Mouse (Mus musculus) liver, adult 2 months (tissue): ENCODE data around the gene Nsl1. TPM values are rescaled to one million over a fixed set of nuclear protein-coding genes. Genes with fewer than 3 reads are reported as not detected.

Experiments
- DNase-seq: peaks from one replicate; pipeline ENCODE4 v3.0.0-alpha.2; 2011; ENCODE audit warnings: low read depth, low spot score; ENCODE audit errors: extremely low read depth
- H3K27ac ChIP-seq: fragments of 200-500 bp; replicated peaks from 2 replicates; pipeline ENCODE4 v1.5.1; 2012; ENCODE audit warnings: low read depth, mild to moderate bottlenecking, control low read depth, inconsistent platforms, low read length; ENCODE audit not compliant: insufficient read depth
- H3K27me3 ChIP-seq: fragments of 200-500 bp; 2 replicates; pipeline ENCODE4 v1.6.1; 2012; ENCODE audit warnings: mild to moderate bottlenecking, moderate library complexity, low read length, inconsistent platforms; ENCODE audit not compliant: control insufficient read depth, insufficient read depth
- H3K36me3 ChIP-seq: fragments of 200-500 bp; 2 replicates; pipeline ENCODE4 v1.6.1; 2012; ENCODE audit warnings: low read length, inconsistent platforms; ENCODE audit not compliant: control insufficient read depth, insufficient read depth
- H3K4me1 ChIP-seq: fragments of 200-500 bp; 2 replicates; pipeline ENCODE4 v1.6.1; 2011; ENCODE audit warnings: low read length; ENCODE audit not compliant: control insufficient read depth, insufficient read depth
- H3K4me3 ChIP-seq: fragments of 200-500 bp; 2 replicates; pipeline ENCODE4 v1.5.1; 2011; ENCODE audit warnings: low read depth, mild to moderate bottlenecking, control low read depth, low read length, moderate library complexity; ENCODE audit not compliant: insufficient read depth
- H3K79me2 ChIP-seq: fragments of 200-500 bp; 2 replicates; pipeline ENCODE4 v1.6.1; 2012; ENCODE audit warnings: inconsistent platforms, mild to moderate bottlenecking, low read length, moderate library complexity; ENCODE audit not compliant: control insufficient read depth, insufficient read depth
- H3K9ac ChIP-seq: fragments of 200-500 bp; 2 replicates; pipeline ENCODE4 v1.6.1; 2012; ENCODE audit warnings: low read depth, mild to moderate bottlenecking, control low read depth, inconsistent platforms, low read length
- CTCF ChIP-seq: fragments of 200-500 bp; IDR thresholded peaks from 2 replicates; pipeline ENCODE4 v1.5.1; 2011; ENCODE audit warnings: low read depth, low read length, control low read depth
- POLR2A ChIP-seq: fragments of 200-500 bp; IDR thresholded peaks from 2 replicates; pipeline ENCODE4 v1.6.1; 2011; ENCODE audit warnings: low read length, control low read depth; ENCODE audit not compliant: insufficient read depth; ENCODE audit errors: extremely low read depth
- whole genome bisulfite sequencing: fragments of 180-500 bp; shearing (Covaris S2); methylation state at CpG from one replicate; pipeline ENCODE4 v1.1.7; 2018; 5-methylcytosine and 5-hydroxymethylcytosine counted together
- polyA plus RNA-seq: library from polyadenylated mRNA; depleted of rRNA; stranded (reverse); fragments of >200 nt; gene quantifications from 2 replicates; pipeline ENCODE4 v1.2.3, GENCODE M21; 2012
- total RNA-seq: library from RNA; depleted of rRNA; stranded (reverse); fragments of >200 nt; gene quantifications from 2 replicates; pipeline ENCODE4 v1.2.3, GENCODE M21; 2014

The Nsl1 gene
- total and polyA plus RNA-seq, 2 experiments = 0.11 to 0.46 TPM

- H3K4me1 ChIP-seq = peaks cover 19% of the 10 kb centered on the region
- peak overlapping the region; percentile 54; the same call in 1 of the 2 replicates for H3K27ac ChIP-seq
- DNase-seq = peak; percentile 74
- H3K79me2 ChIP-seq = no peaks in the 10 kb centered on the region
- no peak overlapping the region for H3K4me3 ChIP-seq
- H3K36me3 ChIP-seq = no peaks in the 10 kb centered on the region
- no peaks in the 10 kb centered on the region for H3K27me3 ChIP-seq
- 39% methylated on average over 6 of the region's 6 CpGs for WGBS
- TF ChIP-seq POLR2A (no peak), CTCF (no peak)
- H3K9ac ChIP-seq = no peak overlapping the region
Measured at GRCm38 (mm10) chr1:191071613-191072012, 8.8 kb downstream of the Nsl1 start.

- no peak overlapping the region for H3K4me3 ChIP-seq
- H3K27me3 ChIP-seq = no peaks in the 10 kb centered on the region
- H3K79me2 ChIP-seq = no peaks in the 10 kb centered on the region
- 74% methylated on average over 16 of the region's 16 CpGs for WGBS
- no peak for TF ChIP-seq POLR2A
- no peak for TF ChIP-seq CTCF
- H3K9ac ChIP-seq = no peak overlapping the region
- peak overlapping the region; percentile 49 for H3K27ac ChIP-seq
- peaks cover 19% of the 10 kb centered on the region for H3K4me1 ChIP-seq
- no peak for DNase-seq
- no peaks in the 10 kb centered on the region for H3K36me3 ChIP-seq
Measured at GRCm38 (mm10) chr1:191072329-191072913, 9.6 kb downstream of the Nsl1 start.

- Histone ChIP-seq H3K9ac (no peak overlapping the region), H3K27me3 (no peaks in the 10 kb centered on the region), H3K4me1 (peaks cover 19% of the 10 kb centered on the region), H3K79me2 (no peaks in the 10 kb centered on the region), H3K4me3 (no peak overlapping the region), H3K36me3 (no peaks in the 10 kb centered on the region), H3K27ac (peak overlapping the region; percentile 61)
- WGBS = 5% methylated on average over 6 of the region's 6 CpGs
- peak; percentile 88 for DNase-seq
- TF ChIP-seq CTCF = no peak
- no peak for TF ChIP-seq POLR2A
Measured at GRCm38 (mm10) chr1:191073001-191073400, 10.2 kb downstream of the Nsl1 start.

- H3K4me3 ChIP-seq = no peak overlapping the region
- peak overlapping the region; percentile 61 for H3K27ac ChIP-seq
- no peaks in the 10 kb centered on the region for H3K27me3 ChIP-seq
- no peak for DNase-seq
- H3K36me3 ChIP-seq = no peaks in the 10 kb centered on the region
- TF ChIP-seq CTCF = no peak
- no peak for TF ChIP-seq POLR2A
- no peaks in the 10 kb centered on the region for H3K79me2 ChIP-seq
- no peak overlapping the region for H3K9ac ChIP-seq
- WGBS = 79% methylated on average over 4 of the region's 4 CpGs
- H3K4me1 ChIP-seq = peaks cover 19% of the 10 kb centered on the region
Measured at GRCm38 (mm10) chr1:191073486-191073885, 10.7 kb downstream of the Nsl1 start.

- TF ChIP-seq CTCF = peak; percentile 72
- TF ChIP-seq POLR2A = no peak
- H3K36me3 ChIP-seq = no peaks in the 10 kb centered on the region
- H3K27ac ChIP-seq = peak overlapping the region; percentile 52
- H3K4me3 ChIP-seq = no peak overlapping the region
- no peaks in the 10 kb centered on the region for H3K27me3 ChIP-seq
- peak; percentile 68 for DNase-seq
- H3K4me1 ChIP-seq = peaks cover 16% of the 10 kb centered on the region
- 48% methylated on average over 10 of the region's 10 CpGs for WGBS
- H3K79me2 ChIP-seq = no peaks in the 10 kb centered on the region
- no peak overlapping the region for H3K9ac ChIP-seq
Measured at GRCm38 (mm10) chr1:191075199-191075883, 12.5 kb downstream of the Nsl1 start.

GRCm38 (mm10) chr1:191083230-191083629, 20.4 kb downstream of the Nsl1 start:
- H3K79me2 ChIP-seq = no peaks in the 10 kb centered on the region
- 50% methylated on average over 8 of the region's 8 CpGs for WGBS
- no peak for TF ChIP-seq CTCF
- no peak for TF ChIP-seq POLR2A
- no peaks in the 10 kb centered on the region for H3K36me3 ChIP-seq
- no peak overlapping the region for H3K27ac ChIP-seq
- H3K4me1 ChIP-seq = no peaks in the 10 kb centered on the region
- no peaks in the 10 kb centered on the region for H3K27me3 ChIP-seq
- no peak overlapping the region for H3K4me3 ChIP-seq
- no peak for DNase-seq
- H3K9ac ChIP-seq = no peak overlapping the region
